Mouse (Mus musculus): ENCODE measurements around the gene Krtap5-2.
"Not testable (repeated sequence)": the region's sequence is repeated elsewhere in the genome, so short reads cannot be mapped to it uniquely, and the experiment has no call there.

The Krtap5-2 gene

DNA sequence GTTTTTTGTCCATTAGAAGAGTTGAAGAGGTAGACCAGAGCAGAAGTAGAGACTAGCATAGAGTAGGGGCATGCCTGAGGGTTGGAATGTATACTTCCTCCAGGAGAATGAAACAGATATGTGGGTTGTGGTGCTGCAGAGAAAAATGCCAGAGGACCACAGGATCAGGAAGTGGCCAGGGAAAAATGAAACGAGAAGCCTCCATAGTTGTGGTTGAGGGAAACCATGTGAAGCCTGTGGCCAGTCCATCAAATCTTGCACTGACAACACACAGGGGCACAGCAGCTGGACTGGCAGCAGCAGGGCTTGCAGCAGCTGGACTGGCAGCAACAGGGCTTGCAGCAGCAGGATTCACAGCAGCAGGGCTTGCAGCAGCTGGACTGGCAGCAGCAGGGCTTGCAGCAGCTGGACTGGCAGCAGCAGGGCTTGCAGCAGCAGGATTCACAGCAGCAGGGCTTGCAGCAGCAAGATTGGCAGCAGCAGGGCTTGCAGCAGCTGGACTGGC, 32.2 kb downstream of the Krtap5-2 start:
- peak; percentile 54 for DNase-seq (ENCODE audit: extremely low read depth, insufficient read length, low spot score)

DNA sequence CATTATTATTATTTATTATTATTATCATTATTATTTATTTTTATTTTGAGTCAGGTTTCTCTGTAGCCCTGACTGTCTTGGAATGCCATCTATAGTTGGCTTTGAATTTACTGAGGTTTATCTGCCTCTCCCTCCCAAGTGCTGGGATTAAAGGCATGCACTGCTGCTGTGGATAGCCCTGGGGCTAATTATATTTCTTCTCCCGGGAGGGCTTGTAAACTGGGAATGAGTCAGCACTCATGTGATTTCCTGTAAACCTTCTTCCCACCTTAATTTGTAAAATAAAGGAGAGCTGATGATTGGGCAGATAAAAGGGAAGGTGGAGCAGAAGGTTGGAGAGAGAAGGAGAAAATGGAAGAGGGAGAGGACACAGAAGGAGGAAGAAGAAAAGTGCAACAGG, 35.1 kb downstream of the Krtap5-2 start:
- no peak for DNase-seq (ENCODE audit: extremely low read depth, insufficient read length, low spot score)

DNA sequence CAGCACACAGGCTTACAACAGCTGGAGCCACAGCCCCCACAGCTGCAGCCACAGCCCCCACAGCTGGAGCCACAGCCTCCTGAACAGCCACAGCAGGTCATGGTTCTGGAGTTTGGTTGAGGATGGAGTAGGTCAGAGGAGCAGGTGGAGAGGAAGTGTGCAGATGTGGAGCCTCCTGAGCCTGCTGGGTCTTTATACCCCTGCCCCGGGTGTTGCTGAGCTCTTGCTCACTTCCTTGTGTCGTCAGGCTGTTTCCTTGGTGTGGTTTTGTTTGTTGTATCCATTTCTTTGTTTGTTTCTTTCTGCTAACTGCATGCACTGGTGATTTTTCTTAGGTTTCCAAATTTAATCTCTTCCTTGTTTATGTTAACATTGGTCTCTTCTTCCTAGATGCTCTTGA, 39.9 kb downstream of the Krtap5-2 start, which contains the start of gene Gm39115:
Gene Gm39115 (minus strand): TSS at position 101 of the 400 bp plus-strand sequence.
- DNase-seq (ENCODE audit: extremely low read depth, insufficient read length, low spot score): not testable (repeated sequence)

DNA sequence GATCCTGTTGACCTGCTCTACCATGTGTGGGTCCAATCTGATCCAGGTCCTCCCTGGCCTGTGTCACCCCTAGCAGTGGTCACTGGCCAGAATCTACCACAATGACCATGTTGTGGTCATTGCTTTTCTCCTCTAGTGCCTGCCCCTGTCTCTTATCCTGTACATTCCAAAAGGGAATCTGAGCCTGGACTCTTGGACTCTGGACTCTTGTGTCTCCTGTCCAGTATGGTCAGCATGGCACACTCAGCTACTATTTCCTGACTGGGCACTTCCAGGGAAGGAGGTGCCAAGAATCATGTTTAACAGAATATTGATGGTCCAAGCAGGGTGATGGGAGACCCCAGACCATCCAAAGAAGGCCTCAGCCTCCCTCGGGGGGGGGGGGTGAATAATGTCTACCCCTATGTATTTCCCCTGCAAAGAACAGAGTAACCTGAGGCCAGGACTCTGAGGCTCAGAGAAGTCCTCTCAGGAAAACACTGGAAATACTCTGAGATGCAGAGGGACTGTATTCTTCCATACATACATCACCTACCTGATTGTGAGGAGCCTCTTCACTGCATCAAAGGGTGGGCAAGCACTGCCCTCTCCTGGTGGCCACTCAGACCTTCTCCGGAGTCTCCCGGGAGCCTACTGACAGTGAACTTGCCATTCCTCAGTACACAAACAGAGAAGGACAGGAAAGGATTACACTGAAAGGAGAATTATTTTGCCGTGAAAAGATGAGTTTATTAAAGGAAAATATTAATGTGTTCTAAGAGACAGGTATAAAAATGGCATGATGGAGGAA, 41.4 kb downstream of the Krtap5-2 start:
- no peak for DNase-seq (ENCODE audit: extremely low read depth, insufficient read length, low spot score)

DNA sequence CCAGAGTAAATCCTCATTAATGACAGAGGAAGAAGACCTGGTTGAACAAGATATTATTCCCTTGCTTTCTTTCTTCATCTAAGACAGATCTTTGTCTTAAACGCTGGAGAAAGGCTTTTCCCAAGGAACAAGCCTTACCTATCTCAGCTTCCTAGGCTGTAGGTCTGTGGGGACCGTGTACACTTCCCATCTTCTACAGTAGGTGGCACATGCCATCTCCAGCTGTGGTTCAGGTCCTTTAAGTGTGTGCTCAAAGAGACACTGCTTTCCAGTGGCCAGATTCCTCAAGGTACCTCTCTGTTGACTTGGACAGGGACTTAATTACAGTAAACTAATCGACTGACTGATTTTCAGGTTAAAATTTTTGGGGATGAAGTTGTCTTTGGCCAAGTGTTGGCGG, 47.0 kb downstream of the Krtap5-2 start:
- DNase-seq (ENCODE audit: extremely low read depth, insufficient read length, low spot score): no peak
